Mouse (Mus musculus) liver, adult 2 months (tissue): ENCODE data around the gene Rims1. TPM values are rescaled to one million over a fixed set of nuclear protein-coding genes. Genes with fewer than 3 reads are reported as not detected.
A peak's percentile ranks its signal among the peaks of the same experiment; 100 is the strongest.

Source experiments
- DNase-seq: peaks from one replicate; pipeline ENCODE4 v3.0.0-alpha.2; 2011; ENCODE audit warnings: low read depth, low spot score; ENCODE audit errors: extremely low read depth
- H3K27ac ChIP-seq: fragments of 200-500 bp; replicated peaks from 2 replicates; pipeline ENCODE4 v1.5.1; 2012; ENCODE audit warnings: low read depth, mild to moderate bottlenecking, control low read depth, inconsistent platforms, low read length; ENCODE audit not compliant: insufficient read depth
- H3K27me3 ChIP-seq: fragments of 200-500 bp; 2 replicates; pipeline ENCODE4 v1.6.1; 2012; ENCODE audit warnings: mild to moderate bottlenecking, moderate library complexity, low read length, inconsistent platforms; ENCODE audit not compliant: control insufficient read depth, insufficient read depth
- H3K36me3 ChIP-seq: fragments of 200-500 bp; 2 replicates; pipeline ENCODE4 v1.6.1; 2012; ENCODE audit warnings: low read length, inconsistent platforms; ENCODE audit not compliant: control insufficient read depth, insufficient read depth
- H3K4me1 ChIP-seq: fragments of 200-500 bp; 2 replicates; pipeline ENCODE4 v1.6.1; 2011; ENCODE audit warnings: low read length; ENCODE audit not compliant: control insufficient read depth, insufficient read depth
- H3K4me3 ChIP-seq: fragments of 200-500 bp; 2 replicates; pipeline ENCODE4 v1.5.1; 2011; ENCODE audit warnings: low read depth, mild to moderate bottlenecking, control low read depth, low read length, moderate library complexity; ENCODE audit not compliant: insufficient read depth
- H3K79me2 ChIP-seq: fragments of 200-500 bp; 2 replicates; pipeline ENCODE4 v1.6.1; 2012; ENCODE audit warnings: inconsistent platforms, mild to moderate bottlenecking, low read length, moderate library complexity; ENCODE audit not compliant: control insufficient read depth, insufficient read depth
- H3K9ac ChIP-seq: fragments of 200-500 bp; 2 replicates; pipeline ENCODE4 v1.6.1; 2012; ENCODE audit warnings: low read depth, mild to moderate bottlenecking, control low read depth, inconsistent platforms, low read length
- CTCF ChIP-seq: fragments of 200-500 bp; IDR thresholded peaks from 2 replicates; pipeline ENCODE4 v1.5.1; 2011; ENCODE audit warnings: low read depth, low read length, control low read depth
- POLR2A ChIP-seq: fragments of 200-500 bp; IDR thresholded peaks from 2 replicates; pipeline ENCODE4 v1.6.1; 2011; ENCODE audit warnings: low read length, control low read depth; ENCODE audit not compliant: insufficient read depth; ENCODE audit errors: extremely low read depth
- WGBS: fragments of 180-500 bp; shearing (Covaris S2); methylation state at CpG from one replicate; pipeline ENCODE4 v1.1.7; 2018; 5-methylcytosine and 5-hydroxymethylcytosine counted together
- polyA plus RNA-seq: library from polyadenylated mRNA; depleted of rRNA; stranded (reverse); fragments of >200 nt; gene quantifications from 2 replicates; pipeline ENCODE4 v1.2.3, GENCODE M21; 2012
- total RNA-seq: library from RNA; depleted of rRNA; stranded (reverse); fragments of >200 nt; gene quantifications from 2 replicates; pipeline ENCODE4 v1.2.3, GENCODE M21; 2014

Rims1 gene
- total and polyA plus RNA-seq, 2 experiments = under 0.01 TPM; not detected in 1

GRCm38 (mm10) chr1:22631991-22632390 lies 173.8 kb downstream of the Rims1 start:
- TF ChIP-seq CTCF (no peak), POLR2A (no peak)
- H3K4me1 ChIP-seq = no peaks in the 10 kb centered on the region
- no peaks in the 10 kb centered on the region for H3K36me3 ChIP-seq
- H3K9ac ChIP-seq = no peak overlapping the region
- DNase-seq = no peak
- H3K4me3 ChIP-seq = no peak overlapping the region
- no peaks in the 10 kb centered on the region for H3K79me2 ChIP-seq
- H3K27me3 ChIP-seq = no peaks in the 10 kb centered on the region
- 92% methylated on average over 6 of the region's 6 CpGs for WGBS
- no peak overlapping the region for H3K27ac ChIP-seq

GRCm38 (mm10) chr1:22629011-22629410 lies 176.8 kb downstream of the Rims1 start:
- H3K27me3 ChIP-seq = no peaks in the 10 kb centered on the region
- H3K4me3 ChIP-seq = no peak overlapping the region
- H3K4me1 ChIP-seq = no peaks in the 10 kb centered on the region
- TF ChIP-seq POLR2A (no peak), CTCF (no peak)
- H3K27ac ChIP-seq = no peak overlapping the region
- H3K79me2 ChIP-seq = no peaks in the 10 kb centered on the region
- H3K9ac ChIP-seq = no peak overlapping the region
- 87% methylated on average over 8 of the region's 8 CpGs for WGBS
- no peaks in the 10 kb centered on the region for H3K36me3 ChIP-seq
- no peak for DNase-seq

- Histone ChIP-seq H3K36me3 (no peaks in the 10 kb centered on the region), H3K27ac (no peak overlapping the region), H3K4me3 (no peak overlapping the region), H3K79me2 (no peaks in the 10 kb centered on the region), H3K4me1 (no peaks in the 10 kb centered on the region), H3K27me3 (no peaks in the 10 kb centered on the region), H3K9ac (no peak overlapping the region)
- WGBS = 53% methylated on average over 5 of the region's 5 CpGs
- peak; percentile 22 for DNase-seq
- TF ChIP-seq CTCF = no peak
- no peak for TF ChIP-seq POLR2A
Measured at GRCm38 (mm10) chr1:22627013-22627412, 178.8 kb downstream of the Rims1 start.

- DNase-seq = no peak
- TF ChIP-seq POLR2A (no peak), CTCF (no peak)
- Histone ChIP-seq H3K4me3 (no peak overlapping the region), H3K36me3 (no peaks in the 10 kb centered on the region), H3K27ac (no peak overlapping the region), H3K4me1 (no peaks in the 10 kb centered on the region), H3K27me3 (no peaks in the 10 kb centered on the region), H3K9ac (no peak overlapping the region), H3K79me2 (no peaks in the 10 kb centered on the region)
- WGBS = 80% methylated on average over 3 of the region's 3 CpGs
Measured at GRCm38 (mm10) chr1:22626295-22626694, 179.5 kb downstream of the Rims1 start.

- peak; percentile 96 for DNase-seq
- Histone ChIP-seq H3K27ac (no peak overlapping the region), H3K9ac (no peak overlapping the region), H3K36me3 (no peaks in the 10 kb centered on the region), H3K27me3 (no peaks in the 10 kb centered on the region), H3K4me3 (no peak overlapping the region), H3K4me1 (peaks cover 2% of the 10 kb centered on the region; the same call in 1 of the 2 replicates), H3K79me2 (no peaks in the 10 kb centered on the region)
- TF ChIP-seq POLR2A (no peak), CTCF (no peak)
- WGBS = 12% methylated on average over 8 of the region's 8 CpGs
Measured at GRCm38 (mm10) chr1:22620827-22621226, 185.0 kb downstream of the Rims1 start.

GRCm38 (mm10) chr1:22615601-22616000 lies 190.2 kb downstream of the Rims1 start:
- TF ChIP-seq CTCF (no peak), POLR2A (no peak)
- 74% methylated on average over 4 of the region's 4 CpGs for WGBS
- DNase-seq = no peak

More at GRCm38 (mm10) chr1:22615601-22616000, 190.2 kb downstream of the Rims1 start:
- no peaks in the 10 kb centered on the region for H3K4me1 ChIP-seq
- no peak overlapping the region for H3K9ac ChIP-seq
- no peaks in the 10 kb centered on the region for H3K27me3 ChIP-seq
- H3K4me3 ChIP-seq = no peak overlapping the region
- H3K36me3 ChIP-seq = no peaks in the 10 kb centered on the region
- no peaks in the 10 kb centered on the region for H3K79me2 ChIP-seq
- no peak overlapping the region for H3K27ac ChIP-seq
